Mouse (Mus musculus) erythroblast, adult 5-6 weeks (primary cell): ENCODE results near the gene Mrps18a. TPM values are rescaled to one million over a fixed set of nuclear protein-coding genes. Genes with fewer than 3 reads are reported as not detected.

Source experiments
- ATAC-seq: replicated peaks from 2 replicates; pipeline ENCODE4 v1.8.0; 2016; ENCODE audit warnings: moderate number of reproducible peaks, mild to moderate bottlenecking, moderate TSS enrichment, inconsistent platforms; ENCODE audit not compliant: poor library complexity, low FRiP score, severe bottlenecking
- total RNA-seq, 2 experiments: library from RNA; stranded (forward) in 1 of 2; stranded (reverse) in 1 of 2; fragments of 150-400 nt in 1 of 2; fragments of 200-764, 138-1000 nt in 1 of 2; gene quantifications; 2 replicates each; pipeline versions ENCODE4 v1.2.3 to v1.2.4; 2015 to 2017; ENCODE audit warnings: low replicate concordance in 2 of 2

Gene Mrps18a
- total RNA-seq, 2 experiments from 2014 or later, result 20.9 to 21.0 TPM

GRCm38 (mm10) chr17:46091899-46092298 lies 18.9 kb upstream of the Mrps18a start:
- ATAC-seq, result no peak

GRCm38 (mm10) chr17:46098525-46098924 lies 12.3 kb upstream of the Mrps18a start:
- no peak for ATAC-seq

GRCm38 (mm10) chr17:46101906-46102305 lies 8.9 kb upstream of the Mrps18a start:
- ATAC-seq, result no peak

GRCm38 (mm10) chr17:46102608-46103159 lies 8.1 kb upstream of the Mrps18a start:
- no peak for ATAC-seq

GRCm38 (mm10) chr17:46104487-46104886 lies 6.3 kb upstream of the Mrps18a start:
- ATAC-seq, result no peak

GRCm38 (mm10) chr17:46108286-46108685 lies 2.5 kb upstream of the Mrps18a start:
- no peak for ATAC-seq

- ATAC-seq, result no peak
Observed at GRCm38 (mm10) chr17:46115489-46115888, 4.7 kb downstream of the Mrps18a start.

- no peak for ATAC-seq
Observed at GRCm38 (mm10) chr17:46116138-46116537, 5.4 kb downstream of the Mrps18a start.

GRCm38 (mm10) chr17:46116881-46117280 lies 6.1 kb downstream of the Mrps18a start:
- no peak for ATAC-seq

- ATAC-seq, result no peak
Observed at GRCm38 (mm10) chr17:46117623-46118422, 7.0 kb downstream of the Mrps18a start.

GRCm38 (mm10) chr17:46118423-46118850 lies 7.7 kb downstream of the Mrps18a start:
- no peak for ATAC-seq

- ATAC-seq, result no peak
Observed at GRCm38 (mm10) chr17:46119641-46120040, 8.9 kb downstream of the Mrps18a start.

GRCm38 (mm10) chr17:46122791-46123190 lies 12.0 kb downstream of the Mrps18a start:
- no peak for ATAC-seq

- no peak for ATAC-seq
Observed at GRCm38 (mm10) chr17:46123285-46123684, 12.5 kb downstream of the Mrps18a start.

GRCm38 (mm10) chr17:46123953-46124700 lies 13.3 kb downstream of the Mrps18a start:
- ATAC-seq, result no peak

GRCm38 (mm10) chr17:46126608-46127007 lies 15.8 kb downstream of the Mrps18a start:
- ATAC-seq, result no peak

GRCm38 (mm10) chr17:46127814-46128493 lies 17.2 kb downstream of the Mrps18a start:
- ATAC-seq, result no peak

GRCm38 (mm10) chr17:46129741-46130498 lies 19.1 kb downstream of the Mrps18a start:
- ATAC-seq, result no peak

- peak; percentile 78 for ATAC-seq
Observed at GRCm38 (mm10) chr17:46132058-46132718, 21.4 kb downstream of the Mrps18a start.
